In genomic region chr10:116658162-116658962, GRCm38 (mm10) we compare ENCODE assay signal across 16 mouse cellular contexts.
"Had no signal": no experiment of that assay in that cellular context is flagged by ENCODE, and none has a peak within 500 bp of the region (broad histone marks: within the 10 kb centered on the region; RNA-seq: fewer than 3 reads in every experiment).

No protein-coding gene starts in this region.

- H3K4me1 ChIP-seq: neural tube, embryonic 12.5 days; stomach, embryonic 15.5 days had no signal

- H3K36me3 ChIP-seq: neural tube, embryonic 12.5 days; neural tube, embryonic 13.5 days; neural tube, embryonic 15.5 days; stomach, embryonic 15.5 days had no signal

- H3K4me3 ChIP-seq: neural tube, embryonic 12.5 days; neural tube, embryonic 13.5 days; neural tube, embryonic 15.5 days; stomach, embryonic 15.5 days had no signal

- H3K9me3 ChIP-seq: neural tube, embryonic 12.5 days; neural tube, embryonic 13.5 days; neural tube, embryonic 15.5 days; stomach, embryonic 15.5 days had no signal

- H3K27me3 ChIP-seq: neural tube, embryonic 12.5 days; neural tube, embryonic 13.5 days; neural tube, embryonic 15.5 days; stomach, embryonic 15.5 days had no signal

- H3K9ac ChIP-seq: neural tube, embryonic 12.5 days; neural tube, embryonic 13.5 days; neural tube, embryonic 15.5 days; stomach, embryonic 15.5 days had no signal

- DNase-seq: retina, postnatal 1 day; right cerebral cortex, adult 18-20 months; right cerebral cortex, postnatal 14 days; right cerebral cortex, postnatal 25 days; right cerebral cortex, postnatal 4 days; thymus, adult 18-20 months; thymus, adult 2 months; thymus, postnatal 14 days; thymus, postnatal 25 days; thymus, postnatal 36 days; thymus, postnatal 4 days had no signal

- H3K4me2 ChIP-seq: neural tube, embryonic 12.5 days; neural tube, embryonic 13.5 days; neural tube, embryonic 15.5 days; stomach, embryonic 15.5 days had no signal

- H3K27ac ChIP-seq: neural tube, embryonic 12.5 days; neural tube, embryonic 13.5 days; neural tube, embryonic 15.5 days; stomach, embryonic 15.5 days; stomach, postnatal 0 days had no signal
